Mouse (Mus musculus) midbrain, embryonic 14.5 days (tissue): ENCODE results near the gene Col8a1. TPM values are rescaled to one million over a fixed set of nuclear protein-coding genes. Genes with fewer than 3 reads are reported as not detected.

Experiments used
- ATAC-seq: fragments of 200-750 bp; cut with Nextera tagmentation; 2 replicates; pipeline ENCODE4 v1.8.0; 2017; ENCODE audit warnings: moderate number of reproducible peaks, moderate library complexity; ENCODE audit not compliant: low FRiP score, low TSS enrichment
- DNase-seq: peaks from one replicate; pipeline ENCODE4 v3.0.0-alpha.2; 2015
- H3K27ac ChIP-seq: fragments of 300-500 bp; sonication (generic); replicated peaks from 2 replicates; pipeline ENCODE4 v1.5.1; 2014; ENCODE audit warnings: mild to moderate bottlenecking, low read depth, low read length, moderate library complexity
- H3K27me3 ChIP-seq: fragments of 300-500 bp; sonication (generic); 2 replicates; pipeline ENCODE4 v1.6.1; 2014; ENCODE audit warnings: low read length, control low read depth, mixed read lengths; ENCODE audit not compliant: control insufficient read depth, insufficient read depth
- H3K36me3 ChIP-seq: fragments of 300-500 bp; sonication (generic); 2 replicates; pipeline ENCODE4 v1.6.1; 2014; ENCODE audit warnings: low read length, control low read depth; ENCODE audit not compliant: control insufficient read depth, insufficient read depth
- H3K4me1 ChIP-seq: fragments of 300-500 bp; sonication (generic); 2 replicates; pipeline ENCODE4 v1.6.1; 2014; ENCODE audit warnings: mild to moderate bottlenecking, antibody characterized with exemption, low read length, control low read depth; ENCODE audit not compliant: control insufficient read depth, insufficient read depth
- H3K4me2 ChIP-seq: fragments of 300-500 bp; sonication (generic); 2 replicates; pipeline ENCODE4 v1.6.1; 2014; ENCODE audit warnings: mild to moderate bottlenecking, low read length, moderate library complexity
- H3K4me3 ChIP-seq: fragments of 300-500 bp; sonication (generic); replicated peaks from 2 replicates; pipeline ENCODE4 v1.5.1; 2014; ENCODE audit warnings: low read depth, low read length
- H3K9ac ChIP-seq: fragments of 300-500 bp; sonication (generic); replicated peaks from 2 replicates; pipeline ENCODE4 v1.6.1; 2014; ENCODE audit warnings: mild to moderate bottlenecking, low read length, moderate library complexity
- H3K9me3 ChIP-seq: fragments of 300-500 bp; sonication (generic); 2 replicates; pipeline ENCODE4 v1.6.1; 2016; ENCODE audit warnings: low read length, control low read depth, mixed read lengths; ENCODE audit not compliant: control insufficient read depth
- whole genome bisulfite sequencing: fragments of 180-500 bp; shearing (Covaris S2); extraction: QIAGEN DNeasy Blood & Tissue Kit; methylation state at CpG from one replicate; pipeline ENCODE4 v1.1.7; 2014; 5-methylcytosine and 5-hydroxymethylcytosine counted together
- polyA plus RNA-seq: library from polyadenylated mRNA; unstranded; fragments of >200 nt; fragmentation: Nextera tagmentation; extraction: Ambion mirVana; gene quantifications from 2 replicates; pipeline ENCODE4 v1.2.1, GENCODE M21; 2014

Col8a1 gene
- 2.0 and 2.4 TPM in 2 replicates for polyA plus RNA-seq

GRCm38 (mm10) chr16:57754526-57755125 lies at the start of gene Col8a1:
Col8a1 (minus strand) TSS chr16:57754737.
- H3K4me2 ChIP-seq = peak within 1 kb of the TSS; percentile 83
- no peaks in the 10 kb centered on the region for H3K36me3 ChIP-seq
- H3K27ac ChIP-seq = 0 out of 2 replicates have a peak within 1 kb of the TSS, but pooled peaks have one; percentile 13
- peak within 1 kb of the TSS; percentile 67 for H3K9ac ChIP-seq
- H3K4me1 ChIP-seq = peaks cover 9% of the 10 kb centered on the region
- peak; percentile 47 for DNase-seq
- 4% methylated on average over 19 of the region's 19 CpGs for WGBS
- H3K9me3 ChIP-seq = no peaks in the 10 kb centered on the region
- ATAC-seq = peak; percentile 51; the same call in 1 of the 2 replicates
- H3K4me3 ChIP-seq = peak within 1 kb of the TSS; percentile 45
- H3K27me3 ChIP-seq = no peaks in the 10 kb centered on the region

GRCm38 (mm10) chr16:57801886-57802285 lies 47.3 kb upstream of the Col8a1 start:
- DNase-seq = no peak
- Histone ChIP-seq H3K4me2 (no peak overlapping the region), H3K36me3 (no peaks in the 10 kb centered on the region), H3K27ac (no peak overlapping the region), H3K4me1 (no peaks in the 10 kb centered on the region), H3K9ac (no peak overlapping the region), H3K4me3 (no peak overlapping the region), H3K27me3 (no peaks in the 10 kb centered on the region), H3K9me3 (no peaks in the 10 kb centered on the region)
- ATAC-seq = no peak
- WGBS = 99% methylated on average over 2 of the region's 2 CpGs

- no peak overlapping the region for H3K9ac ChIP-seq
- H3K4me1 ChIP-seq = no peaks in the 10 kb centered on the region
- ATAC-seq = no peak
- H3K4me3 ChIP-seq = no peak overlapping the region
- H3K9me3 ChIP-seq = no peaks in the 10 kb centered on the region
- no peaks in the 10 kb centered on the region for H3K36me3 ChIP-seq
- no peak overlapping the region for H3K27ac ChIP-seq
- no peaks in the 10 kb centered on the region for H3K27me3 ChIP-seq
- no peak overlapping the region for H3K4me2 ChIP-seq
- no peak for DNase-seq
- WGBS = 68% methylated on average over 6 of the region's 6 CpGs
Observed at GRCm38 (mm10) chr16:57796321-57796720, 41.8 kb upstream of the Col8a1 start.

GRCm38 (mm10) chr16:57779011-57779410 lies 24.5 kb upstream of the Col8a1 start:
- no peaks in the 10 kb centered on the region for H3K36me3 ChIP-seq
- ATAC-seq = no peak
- DNase-seq = peak; percentile 13
- no peaks in the 10 kb centered on the region for H3K9me3 ChIP-seq
- H3K4me1 ChIP-seq = no peaks in the 10 kb centered on the region
- H3K9ac ChIP-seq = no peak overlapping the region
- H3K4me2 ChIP-seq = no peak overlapping the region
- no peak overlapping the region for H3K27ac ChIP-seq
- H3K27me3 ChIP-seq = no peaks in the 10 kb centered on the region
- H3K4me3 ChIP-seq = no peak overlapping the region

GRCm38 (mm10) chr16:57765615-57766014 lies 11.1 kb upstream of the Col8a1 start:
- no peak overlapping the region for H3K4me3 ChIP-seq
- H3K4me1 ChIP-seq = no peaks in the 10 kb centered on the region
- H3K27ac ChIP-seq = no peak overlapping the region
- H3K36me3 ChIP-seq = no peaks in the 10 kb centered on the region
- no peak overlapping the region for H3K9ac ChIP-seq
- DNase-seq (no peak), ATAC-seq (no peak)
- 89% methylated on average over 3 of the region's 3 CpGs for WGBS
- no peak overlapping the region for H3K4me2 ChIP-seq
- H3K9me3 ChIP-seq = no peaks in the 10 kb centered on the region
- no peaks in the 10 kb centered on the region for H3K27me3 ChIP-seq

- Histone ChIP-seq H3K9ac (no peak overlapping the region), H3K4me2 (no peak overlapping the region), H3K27ac (no peak overlapping the region), H3K9me3 (no peaks in the 10 kb centered on the region), H3K27me3 (no peaks in the 10 kb centered on the region), H3K36me3 (no peaks in the 10 kb centered on the region), H3K4me1 (peaks cover 4% of the 10 kb centered on the region; the same call in 1 of the 2 replicates), H3K4me3 (no peak overlapping the region)
- WGBS = 88% methylated on average over 2 of the region's 2 CpGs
- no peak for DNase-seq
- ATAC-seq = no peak
Observed at GRCm38 (mm10) chr16:57759862-57760261, 5.3 kb upstream of the Col8a1 start.

GRCm38 (mm10) chr16:57755708-57756107 lies 1.2 kb upstream of the Col8a1 start:
- H3K4me1 ChIP-seq = peaks cover 9% of the 10 kb centered on the region
- no peaks in the 10 kb centered on the region for H3K9me3 ChIP-seq
- no peak overlapping the region for H3K27ac ChIP-seq
- H3K4me3 ChIP-seq = peak overlapping the region; percentile 45
- no peak overlapping the region for H3K9ac ChIP-seq
- DNase-seq (no peak), ATAC-seq (no peak)
- no peaks in the 10 kb centered on the region for H3K36me3 ChIP-seq
- WGBS = 40% methylated on average over 5 of the region's 5 CpGs
- peak overlapping the region; percentile 83 for H3K4me2 ChIP-seq
- no peaks in the 10 kb centered on the region for H3K27me3 ChIP-seq

GRCm38 (mm10) chr16:57755241-57755640 lies 704 bp upstream of the Col8a1 start:
- Histone ChIP-seq H3K4me3 (peak overlapping the region; percentile 45), H3K9me3 (no peaks in the 10 kb centered on the region), H3K4me2 (peak overlapping the region; percentile 83), H3K36me3 (no peaks in the 10 kb centered on the region), H3K9ac (peak overlapping the region; percentile 67), H3K27me3 (no peaks in the 10 kb centered on the region), H3K4me1 (peaks cover 9% of the 10 kb centered on the region), H3K27ac (0 out of 2 replicates have a peak overlapping the region, but pooled peaks have one; percentile 13)
- DNase-seq = peak; percentile 65
- 23% methylated on average over 12 of the region's 12 CpGs for WGBS
- peak; percentile 78 for ATAC-seq
